Mouse (Mus musculus) thymus, adult 2 months (tissue): ENCODE results near the gene Stard5. TPM values are rescaled to one million over a fixed set of nuclear protein-coding genes. Genes with fewer than 3 reads are reported as not detected.
A peak's percentile ranks its signal among the peaks of the same experiment; 100 is the strongest.

Experiments
- DNase-seq: peaks from one replicate; pipeline ENCODE4 v3.0.0; 2021
- H3K27ac ChIP-seq: fragments of 200-500 bp; 2 replicates; pipeline ENCODE4 v1.5.1; 2012; ENCODE audit warnings: low read length, control low read depth; ENCODE audit not compliant: control insufficient read depth, insufficient read depth
- H3K27me3 ChIP-seq: fragments of 200-500 bp; 2 replicates; pipeline ENCODE4 v1.6.1; 2012; ENCODE audit warnings: mild to moderate bottlenecking, low read length, moderate library complexity, mixed read lengths; ENCODE audit not compliant: control insufficient read depth, insufficient read depth
- H3K36me3 ChIP-seq: fragments of 200-500 bp; 2 replicates; pipeline ENCODE4 v1.6.1; 2012; ENCODE audit warnings: mild to moderate bottlenecking, low read length, moderate library complexity; ENCODE audit not compliant: control insufficient read depth, insufficient read depth
- H3K4me1 ChIP-seq: fragments of 200-500 bp; replicated peaks from 2 replicates; pipeline ENCODE4 v1.6.1; 2012; ENCODE audit warnings: low read length; ENCODE audit not compliant: control insufficient read depth, insufficient read depth
- H3K4me3 ChIP-seq: fragments of 200-500 bp; 2 replicates; pipeline ENCODE4 v1.5.1; 2012; ENCODE audit warnings: mild to moderate bottlenecking, low read length, control low read depth, moderate library complexity; ENCODE audit not compliant: control insufficient read depth, insufficient read depth
- CTCF ChIP-seq: fragments of 200-500 bp; IDR thresholded peaks from 2 replicates; pipeline ENCODE4 v1.5.1; 2012; ENCODE audit warnings: mild to moderate bottlenecking, control low read depth, low read length, moderate library complexity, borderline replicate concordance; ENCODE audit not compliant: control insufficient read depth, poor library complexity, insufficient read depth; ENCODE audit errors: extremely low read depth
- POLR2A ChIP-seq: fragments of 200-500 bp; IDR thresholded peaks from 2 replicates; pipeline ENCODE4 v1.6.1; 2012; ENCODE audit warnings: mild to moderate bottlenecking, low read length, control low read depth, moderate library complexity; ENCODE audit not compliant: control insufficient read depth, poor library complexity, insufficient read depth; ENCODE audit errors: extremely low read depth
- whole genome bisulfite sequencing: fragments of 180-500 bp; shearing (Covaris S2); methylation state at CpG from one replicate; pipeline ENCODE4 v1.1.7; 2018; 5-methylcytosine and 5-hydroxymethylcytosine counted together
- polyA plus RNA-seq: library from polyadenylated mRNA; depleted of rRNA; stranded (reverse); fragments of >200 nt; gene quantifications from 2 replicates; pipeline ENCODE4 v1.2.3, GENCODE M21; 2012

Stard5 gene
- polyA plus RNA-seq, 1 experiment = 17.8 TPM

DNA sequence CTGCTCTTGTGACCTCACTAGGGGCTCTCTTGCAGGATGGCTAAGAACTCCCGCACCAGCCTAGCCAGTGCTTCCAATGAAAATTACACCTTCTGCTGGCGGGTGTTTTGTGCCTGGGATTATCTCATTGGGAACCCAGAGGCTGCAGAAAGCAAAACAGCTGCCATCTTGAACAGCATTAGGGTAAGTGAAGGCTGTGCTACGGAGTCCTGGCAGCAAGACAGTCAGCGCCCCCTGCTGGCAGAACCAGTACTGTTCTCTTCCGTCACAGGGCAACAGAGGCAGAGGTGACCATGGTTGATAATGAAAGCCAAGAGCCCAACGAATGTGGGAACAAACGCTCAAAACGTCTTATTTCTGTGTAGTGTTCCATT lies 31.9 kb upstream of the Stard5 start:
- Histone ChIP-seq H3K27ac (no peak overlapping the region), H3K4me1 (peaks cover 4% of the 10 kb centered on the region; the same call in 1 of the 2 replicates), H3K4me3 (no peak overlapping the region), H3K36me3 (no peaks in the 10 kb centered on the region), H3K27me3 (no peaks in the 10 kb centered on the region)
- peak; percentile 52 for DNase-seq
- peak; percentile 78; the same call in 1 of the 2 replicates for TF ChIP-seq CTCF
- no peak for TF ChIP-seq POLR2A
- 59% methylated on average over 8 of the region's 8 CpGs for WGBS

DNA sequence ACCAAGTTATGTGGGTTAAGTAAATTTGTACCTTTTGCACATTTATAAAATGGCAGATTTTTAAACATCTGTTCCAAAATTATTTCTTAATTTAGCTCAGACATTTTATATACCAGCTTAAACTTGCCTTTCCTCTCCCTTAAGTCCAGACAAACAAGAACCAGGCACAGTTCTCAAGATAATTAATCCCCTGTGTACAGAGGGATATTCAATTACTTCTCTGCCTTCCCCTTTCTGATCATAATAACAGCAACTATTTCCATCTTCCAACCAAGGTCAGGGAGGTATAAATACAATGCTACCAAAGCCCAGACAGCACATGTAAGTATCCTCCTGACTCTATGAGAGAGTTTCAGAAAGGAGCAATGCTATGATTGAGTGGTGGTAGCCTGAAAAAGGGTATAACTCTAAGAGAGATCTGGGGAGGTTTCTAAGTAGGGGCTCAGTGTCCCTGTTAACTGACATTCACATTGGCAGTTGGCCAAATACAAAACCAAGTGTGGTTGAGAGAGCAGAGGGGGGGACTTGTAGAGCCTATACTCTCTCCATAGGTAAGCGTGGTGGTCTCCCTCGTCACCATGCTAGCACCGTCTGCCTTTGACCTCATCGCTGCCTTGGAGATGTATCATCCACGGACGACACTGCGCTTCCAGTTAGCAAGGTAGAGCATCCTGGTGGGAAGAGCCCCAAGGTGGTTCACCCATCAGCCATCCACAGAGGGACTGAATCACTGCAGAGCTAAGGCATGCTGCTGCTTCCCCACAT lies 27.4 kb upstream of the Stard5 start:
- no peaks in the 10 kb centered on the region for H3K27me3 ChIP-seq
- H3K4me3 ChIP-seq = no peak overlapping the region
- DNase-seq = no peak
- no peaks in the 10 kb centered on the region for H3K36me3 ChIP-seq
- 95% methylated on average over 7 of the region's 7 CpGs for WGBS
- H3K27ac ChIP-seq = no peak overlapping the region
- H3K4me1 ChIP-seq = peaks cover 3% of the 10 kb centered on the region
- TF ChIP-seq POLR2A (no peak), CTCF (no peak)

DNA sequence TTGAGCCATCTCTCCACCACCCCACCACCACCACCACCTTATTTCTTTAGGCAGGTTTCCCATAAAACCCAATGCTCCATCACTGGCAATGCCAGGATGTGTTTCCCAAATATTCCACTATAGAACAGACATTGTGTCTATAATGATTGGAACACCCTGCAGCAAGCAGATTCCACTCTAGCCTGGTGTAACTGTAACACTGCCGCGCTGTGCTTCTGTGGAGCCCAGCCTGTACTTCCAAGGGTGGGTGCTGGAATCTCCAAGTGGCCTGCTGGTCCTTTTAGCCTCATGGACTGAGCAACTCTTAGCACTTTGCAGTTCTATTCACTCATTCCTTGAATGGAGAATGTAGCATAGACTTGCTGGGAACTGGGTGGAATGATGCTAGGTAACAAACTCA lies 25.0 kb upstream of the Stard5 start:
- Histone ChIP-seq H3K4me1 (peaks cover 14% of the 10 kb centered on the region), H3K36me3 (no peaks in the 10 kb centered on the region), H3K27me3 (no peaks in the 10 kb centered on the region), H3K4me3 (no peak overlapping the region), H3K27ac (no peak overlapping the region)
- TF ChIP-seq CTCF (no peak), POLR2A (no peak)
- no peak for DNase-seq
- WGBS = 97% methylated on average over 2 of the region's 2 CpGs

DNA sequence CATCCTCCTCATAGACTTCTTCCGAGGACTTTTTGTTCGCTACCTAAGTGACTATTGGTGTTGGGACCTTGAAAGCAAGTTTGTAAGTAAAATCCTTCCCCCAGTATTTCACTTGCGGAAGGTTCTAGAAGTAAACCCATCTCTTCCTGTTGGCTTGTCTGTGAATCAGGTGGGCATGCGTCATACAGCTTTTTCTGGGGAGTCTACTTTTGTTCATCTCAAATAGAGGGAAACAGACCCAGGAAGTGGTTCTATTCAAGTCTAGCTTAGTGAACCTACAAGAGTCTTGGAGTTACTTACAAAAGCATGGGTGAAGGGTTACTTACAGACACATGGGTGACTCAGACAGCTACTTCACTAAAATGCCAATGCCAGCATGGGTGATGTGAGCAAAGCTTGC lies 21.9 kb upstream of the Stard5 start:
- TF ChIP-seq CTCF = no peak
- no peak for TF ChIP-seq POLR2A
- no peak overlapping the region for H3K4me3 ChIP-seq
- DNase-seq = no peak
- H3K27ac ChIP-seq = peak overlapping the region; percentile 76
- peaks cover 14% of the 10 kb centered on the region for H3K4me1 ChIP-seq
- H3K36me3 ChIP-seq = no peaks in the 10 kb centered on the region
- 74% methylated on average over 4 of the region's 4 CpGs for WGBS
- no peaks in the 10 kb centered on the region for H3K27me3 ChIP-seq

DNA sequence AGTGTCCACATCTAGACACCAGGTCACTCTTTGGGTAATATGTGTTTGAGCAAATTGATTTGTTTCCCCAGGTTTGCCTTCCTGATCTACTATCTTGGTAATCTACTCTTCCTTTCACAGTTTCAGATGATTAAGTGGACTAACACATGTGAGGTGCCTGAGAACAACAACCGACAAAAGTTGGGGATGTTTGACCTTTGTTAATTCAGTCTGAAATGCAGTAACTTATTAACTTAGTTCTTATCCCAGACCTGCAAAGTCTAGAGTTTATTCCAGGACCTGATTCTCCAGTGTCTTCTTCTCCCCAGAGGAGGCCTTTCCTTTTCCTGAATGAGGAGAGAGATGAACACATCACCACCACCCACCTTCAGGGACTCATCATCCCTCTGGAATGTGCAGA lies 19.9 kb upstream of the Stard5 start:
- H3K27ac ChIP-seq = no peak overlapping the region
- peaks cover 14% of the 10 kb centered on the region for H3K4me1 ChIP-seq
- H3K36me3 ChIP-seq = no peaks in the 10 kb centered on the region
- no peak overlapping the region for H3K4me3 ChIP-seq
- 97% methylated on average over 1 of the region's 1 CpGs for WGBS
- TF ChIP-seq POLR2A = no peak
- TF ChIP-seq CTCF = no peak
- no peaks in the 10 kb centered on the region for H3K27me3 ChIP-seq
- no peak for DNase-seq

DNA sequence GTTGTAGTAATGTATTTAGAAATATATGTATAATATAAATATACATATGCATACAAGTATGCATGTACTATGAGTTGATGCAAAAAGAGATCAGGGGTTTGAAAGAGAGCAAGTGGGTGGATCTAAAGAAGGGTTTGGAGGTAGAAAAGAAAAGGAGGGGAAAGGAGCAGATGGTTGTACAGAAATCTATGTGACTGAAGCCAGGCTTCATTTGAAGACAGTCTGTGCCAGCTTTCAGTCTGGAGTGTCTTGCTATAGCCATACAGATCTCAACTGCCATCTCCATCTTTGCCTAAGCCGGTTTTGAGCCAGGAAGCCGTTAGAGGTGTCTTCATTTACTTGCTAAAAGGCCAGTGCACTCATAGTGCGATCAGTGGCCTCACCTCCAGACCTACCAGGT lies 16.5 kb upstream of the Stard5 start:
- no peak for TF ChIP-seq CTCF
- TF ChIP-seq POLR2A = no peak
- no peak for DNase-seq
- H3K36me3 ChIP-seq = no peaks in the 10 kb centered on the region
- H3K27me3 ChIP-seq = no peaks in the 10 kb centered on the region
- no peak overlapping the region for H3K4me3 ChIP-seq
- 96% methylated on average over 3 of the region's 3 CpGs for WGBS
- no peak overlapping the region for H3K27ac ChIP-seq
- H3K4me1 ChIP-seq = peaks cover 4% of the 10 kb centered on the region
